9 mouse cellular contexts compared by ENCODE assay signal in the genomic region with DNA sequence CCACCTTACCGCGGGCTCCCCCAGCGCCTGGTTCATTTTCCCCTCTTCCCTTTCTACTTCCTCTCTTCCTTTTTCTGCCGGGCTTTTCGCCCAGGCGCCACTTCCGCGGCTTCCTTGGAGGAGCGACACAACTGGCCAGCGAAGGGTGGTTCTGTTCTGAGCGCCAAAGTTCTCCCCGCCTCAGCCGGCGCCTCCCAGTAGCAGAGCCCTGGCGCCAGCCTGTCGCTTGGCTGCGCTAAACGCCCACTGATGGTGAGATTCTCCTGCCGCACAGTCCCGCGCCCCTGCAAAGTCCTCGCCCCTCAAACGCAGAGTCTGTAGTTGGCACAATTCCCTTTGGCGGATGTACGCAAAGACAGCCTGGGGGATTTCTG. TPM values are rescaled to one million over a fixed set of nuclear protein-coding genes. Genes with fewer than 3 reads are reported as not detected.
A peak's percentile ranks its signal among the peaks of the same experiment; 100 is the strongest.
DNase-seq lines count a peak whose midpoint lies in the region; ATAC-seq lines count a peak whose summit lies in the region.
"Had no signal": no experiment of that assay in that cellular context is flagged by ENCODE, and none has a peak within 500 bp of the region (broad histone marks: within the 10 kb centered on the region; RNA-seq: fewer than 3 reads in every experiment).

A gene (minus strand): TSS at position 133 of the 374 bp plus-strand sequence.

- peak; percentile 96 for ATAC-seq in forebrain, embryonic 13.5 days
- no peak for ATAC-seq in liver, embryonic 13.5 days (ENCODE audit: low read depth)

- peak within 1 kb of the TSS; percentile 64 for H3K9ac ChIP-seq in forebrain, embryonic 13.5 days
- H3K9ac ChIP-seq in liver, embryonic 13.5 days: no peak within 1 kb of the TSS

- peaks cover 34% of the 10 kb centered on the region for H3K27me3 ChIP-seq in forebrain, embryonic 13.5 days
- peaks cover 48% of the 10 kb centered on the region for H3K27me3 ChIP-seq in liver, embryonic 13.5 days

- intact Hi-C loops in heart, postnatal 10 days (cut with DNase I): loop anchor here (5.0 kb wide), 1 partner anchor 112 kb away; no protein-coding TSS in a partner anchor

- H3K27ac ChIP-seq in forebrain, embryonic 13.5 days: no peak within 1 kb of the TSS
- H3K27ac ChIP-seq in liver, embryonic 13.5 days: no peak within 1 kb of the TSS

- no peaks in the 10 kb centered on the region for H3K36me3 ChIP-seq in forebrain, embryonic 13.5 days (ENCODE audit: poor library complexity, severe bottlenecking)
- H3K36me3 ChIP-seq in liver, embryonic 13.5 days: no peaks in the 10 kb centered on the region

- H3K4me1 ChIP-seq in forebrain, embryonic 13.5 days: peaks cover 12% of the 10 kb centered on the region
- H3K4me1 ChIP-seq in liver, embryonic 13.5 days (replicated peaks): no peaks in the 10 kb centered on the region

- peak; percentile 20 for DNase-seq in urinary bladder, adult 2 months (ENCODE audit: low spot score)
- DNase-seq in urinary bladder, adult 18-20 months (ENCODE audit: low spot score in 2 of 2): no peak
- peak; percentile 50 to 53 for DNase-seq in heart, postnatal 10 days
- DNase-seq in kidney, postnatal 4 days: peak; percentile 66 to 77
- DNase-seq in liver, embryonic 13.5 days: no peak
- DNase-seq in right cerebral cortex, adult 18-20 months: peak; percentile 84
- no peak for DNase-seq in thymus, postnatal 25 days

- H3K4me2 ChIP-seq in forebrain, embryonic 13.5 days: peak within 1 kb of the TSS; percentile 99
- H3K4me2 ChIP-seq in liver, embryonic 13.5 days: peak within 1 kb of the TSS; percentile 51

- peak within 1 kb of the TSS; percentile 62 for H3K4me3 ChIP-seq in forebrain, embryonic 13.5 days
- peak within 1 kb of the TSS; percentile 37 for H3K4me3 ChIP-seq in liver, embryonic 13.5 days (replicated peaks)
- H3K4me3 ChIP-seq: myocyte had no signal

- H3K9me3 ChIP-seq in forebrain, embryonic 13.5 days (replicated peaks): no peaks in the 10 kb centered on the region
- no peaks in the 10 kb centered on the region for H3K9me3 ChIP-seq in liver, embryonic 13.5 days (replicated peaks)

- WGBS in forebrain, embryonic 13.5 days: 0% methylated on average over 25 of the region's 25 CpGs
- WGBS in liver, embryonic 13.5 days (ENCODE audit: insufficient replicate concordance): 2% methylated on average over 23 of the region's 25 CpGs

RNA-seq across cellular contexts. Expression of the gene that starts here (rescaled TPM):
- polyA plus RNA-seq in urinary bladder, adult 2 months (2012; rRNA removed): 0.09 and 0.12 TPM in 2 replicates
- 1.5 and 2.7 TPM in 2 replicates for polyA plus RNA-seq in forebrain, embryonic 13.5 days (2015; fragmentation: Nextera tagmentation; extraction: Ambion mirVana)
- under 1 TPM; 0.15 to 0.38 TPM for total RNA-seq in heart, postnatal 10 days (2021)
- 0.03 and 0.05 TPM in 2 replicates for polyA plus RNA-seq in liver, embryonic 13.5 days (2015; fragmentation: Nextera tagmentation; extraction: Ambion mirVana)

Comparison
In these comparisons a context has a peak if more than half of its experiments do, and no peak if none do; other contexts are left out.
1. Peak in DNase-seq in urinary bladder, adult 2 months; RNA of the gene not detected or under 1 TPM.
2. Peak in DNase-seq in heart, postnatal 10 days; RNA of the gene not detected or under 1 TPM.
3. DNase-seq: peak in kidney, postnatal 4 days (2 of 2) and right cerebral cortex, adult 18-20 months (single experiment); none in urinary bladder, adult 18-20 months (0 of 2), liver, embryonic 13.5 days (single experiment) and thymus, postnatal 25 days (single experiment).